Mouse (Mus musculus) Patski (cell line): ENCODE measurements around the gene Esp4. TPM values are rescaled to one million over a fixed set of nuclear protein-coding genes. Genes with fewer than 3 reads are reported as not detected.
"Not testable (repeated sequence)": the region's sequence is repeated elsewhere in the genome, so short reads cannot be mapped to it uniquely, and the experiment has no call there.

Experiments used
- ATAC-seq: fragments of 100-300 bp; one replicate; pipeline ENCODE4 v1.8.0; 2021
- CTCF ChIA-PET: fragments of 350-600 bp; sonication (Branson Sonifier 250); formaldehyde crosslinking; loops from one replicate; lab custom pipeline; 2022; ENCODE audit warnings: inconsistent platforms; lab: Charles Lee
- POLR2A ChIA-PET: fragments of 350-600 bp; sonication (Branson Sonifier 250); formaldehyde crosslinking; loops from one replicate; lab custom pipeline; 2022; ENCODE audit warnings: antibody characterized with exemption, inconsistent platforms; lab: Charles Lee
- DNase-seq: peaks from one replicate; pipeline ENCODE4 v3.0.0-alpha.2; 2011; ENCODE audit warnings: low read depth, low spot score
- H3K27me3 ChIP-seq: fragments of 371-371 bp; one replicate; pipeline ENCODE4 v1.5.1; 2021
- CTCF ChIP-seq: fragments of 100-300 bp; IDR thresholded peaks from one replicate; pipeline ENCODE4 v1.5.1; 2021
- in situ Hi-C: fragments of 300-500 bp; cut with MboI; formaldehyde crosslinking; loops from 3 replicates; pipeline ENCODE4 v1.11.1; 2018; ENCODE audit warnings: low pct_unique_long_range_greater_than_20kb, mixed read lengths
- polyA plus RNA-seq: library from polyadenylated mRNA; unstranded; gene quantifications from one replicate; pipeline ENCODE4 v1.2.3, GENCODE M21; 2021

Esp4 gene
- polyA plus RNA-seq, result not detected

DNA sequence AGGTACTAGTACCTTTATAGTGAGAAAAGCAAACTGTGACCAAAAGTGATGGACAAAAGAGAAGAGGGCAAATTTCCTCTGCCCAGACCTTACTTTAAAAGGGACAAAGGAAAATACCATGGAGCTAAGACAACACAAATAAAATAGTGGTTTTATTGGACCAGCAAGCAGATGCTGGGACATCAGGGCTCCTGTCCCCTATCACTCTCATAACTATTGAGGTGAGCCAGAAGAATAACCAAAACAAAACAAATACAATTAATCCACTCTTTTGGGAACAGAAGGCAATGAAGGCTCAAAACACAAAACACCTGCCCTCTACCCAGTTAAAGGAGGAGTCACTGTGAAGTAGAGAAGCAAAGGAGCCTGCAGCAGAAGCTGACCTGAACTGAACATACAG is at the start of gene Esp4:
Esp4 (plus strand) TSS at position 301 of the 400 bp plus-strand sequence.
- no peak for TF ChIP-seq CTCF
- DNase-seq (no peak), ATAC-seq (no peak)
- in situ Hi-C loops, result no loop called here
- H3K27me3 ChIP-seq, result no peaks in the 10 kb centered on the region
- POLR2A ChIA-PET, result no interaction called here
- CTCF ChIA-PET, result no interaction called here

DNA sequence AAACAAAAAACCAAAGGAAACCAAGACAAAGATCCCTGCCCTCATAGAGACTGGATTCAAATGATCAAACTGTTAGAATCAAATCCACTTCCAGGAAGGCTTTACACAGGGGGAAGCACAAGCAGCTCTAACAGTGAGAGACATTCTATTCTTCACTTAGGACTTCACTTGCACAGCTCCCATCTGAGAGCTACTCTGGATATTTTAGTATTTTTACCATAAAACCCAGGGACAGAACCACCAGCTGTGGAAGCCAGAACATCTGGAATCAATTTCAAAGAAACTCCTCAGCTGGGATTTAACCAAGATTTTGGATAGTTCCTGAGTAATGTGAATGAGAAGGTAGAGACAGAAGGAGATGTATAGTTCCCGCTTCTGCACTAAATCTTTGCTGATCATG is 44.9 kb upstream of the Esp4 start:
- peaks cover 4% of the 10 kb centered on the region for H3K27me3 ChIP-seq
- DNase-seq (no peak), ATAC-seq (no peak)
- ChIA-PET CTCF (interaction anchor here (1.0 kb wide), 1 partner anchor 270 kb away, joined by 3 read pairs; no protein-coding TSS in a partner anchor), POLR2A (no interaction called here)
- no peak for TF ChIP-seq CTCF
- in situ Hi-C loops, result no loop called here

DNA sequence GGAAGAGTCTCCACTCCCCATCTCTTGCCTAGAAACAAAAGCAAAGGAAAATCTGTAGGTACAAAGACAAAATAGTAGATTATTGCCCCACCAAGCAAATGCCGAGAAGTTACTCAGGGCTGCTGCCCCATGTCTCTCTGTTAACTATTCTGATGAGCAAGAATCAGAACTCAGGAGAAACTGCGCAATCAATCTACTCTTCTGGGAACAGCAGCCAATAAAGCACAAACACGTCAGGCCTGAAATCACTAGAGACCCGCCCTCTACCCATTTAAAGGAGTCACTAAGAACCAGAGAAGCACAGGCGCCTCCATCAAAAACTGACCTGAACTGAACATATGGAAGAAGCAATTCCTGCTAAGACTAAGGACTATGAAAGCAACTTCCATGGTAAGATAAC is 37.2 kb upstream of the Esp4 start, which contains the start of gene Esp6:
Esp6 (plus strand) TSS at position 301 of the 400 bp plus-strand sequence.
- POLR2A ChIA-PET, result no interaction called here
- ATAC-seq (no peak), DNase-seq (no peak)
- no peak for TF ChIP-seq CTCF
- no peaks in the 10 kb centered on the region for H3K27me3 ChIP-seq
- CTCF ChIA-PET, result no interaction called here
- in situ Hi-C loops, result no loop called here

GRCm38 (mm10) chr17:40583906-40584305 is 14.5 kb upstream of the Esp4 start:
- DNase-seq, CTCF ChIA-PET, H3K27me3 ChIP-seq, in situ Hi-C loops, POLR2A ChIA-PET, ATAC-seq: not testable (repeated sequence)

- in situ Hi-C loops, result no loop called here
- ATAC-seq, result no peak
Observed at GRCm38 (mm10) chr17:40591297-40591696, 7.1 kb upstream of the Esp4 start.

DNA sequence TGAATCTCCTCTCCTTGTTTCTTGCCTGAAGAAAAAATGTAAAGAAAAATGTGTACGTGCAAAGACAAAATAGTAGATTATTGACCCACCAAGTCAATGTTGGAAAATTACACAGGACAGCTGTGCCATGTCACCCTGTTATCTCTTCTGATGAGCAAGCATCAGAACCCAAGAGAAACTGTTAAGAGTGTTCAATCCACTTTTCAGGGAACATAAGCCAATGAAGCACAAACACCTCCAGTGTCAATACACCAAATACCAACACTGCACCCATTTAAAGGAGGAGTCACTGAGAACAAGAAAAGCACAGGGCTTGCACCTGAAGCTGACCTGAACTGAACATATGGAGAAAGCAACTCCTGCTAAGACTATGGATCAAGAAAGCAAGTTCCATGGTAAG is 33.4 kb downstream of the Esp4 start, which contains the start of gene Esp3:
Esp3 (plus strand) TSS at position 301 of the 400 bp plus-strand sequence.
- CTCF ChIA-PET, POLR2A ChIA-PET, ATAC-seq, in situ Hi-C loops, H3K27me3 ChIP-seq, DNase-seq: not testable (repeated sequence)

More at GRCm38 (mm10) chr17:40591297-40591696, 7.1 kb upstream of the Esp4 start:
- POLR2A ChIA-PET, result no interaction called here
- no peak for DNase-seq
- CTCF ChIA-PET, result no interaction called here
- peaks cover 5% of the 10 kb centered on the region for H3K27me3 ChIP-seq
- TF ChIP-seq CTCF, result no peak

Other genes with a start within 250 kb of the Esp4 start
- gene Esp8, start 78.6 kb upstream of the Esp4 start, polyA plus RNA-seq, result not detected
- not detected for gene Esp6, start 37.1 kb upstream of the Esp4 start, polyA plus RNA-seq
- gene Esp3, start 33.5 kb downstream of the Esp4 start, polyA plus RNA-seq, result not detected
- not detected for gene Esp1, start 128.5 kb downstream of the Esp4 start, polyA plus RNA-seq
- gene Crisp2, start 208.4 kb downstream of the Esp4 start, polyA plus RNA-seq, result 0.06 TPM
- gene Rhag, start 212.5 kb downstream of the Esp4 start, polyA plus RNA-seq, result not detected